Mouse (Mus musculus) intestine, postnatal 0 days (tissue): Measurements from ENCODE around the gene Rps4x. TPM values are rescaled to one million over a fixed set of nuclear protein-coding genes. Genes with fewer than 3 reads are reported as not detected.

ENCODE experiments used
- ATAC-seq: fragments of 200-750 bp; cut with Nextera tagmentation; 2 replicates; pipeline ENCODE4 v1.8.0; 2017; ENCODE audit warnings: mild to moderate bottlenecking, moderate TSS enrichment, moderate library complexity
- H3K27ac ChIP-seq: fragments of 300-500 bp; sonication (generic); 2 replicates; pipeline ENCODE4 v1.5.1; 2014; ENCODE audit warnings: mild to moderate bottlenecking, low read depth, low read length, moderate library complexity
- H3K27me3 ChIP-seq: fragments of 300-500 bp; sonication (generic); replicated peaks from 2 replicates; pipeline ENCODE4 v1.6.1; 2014; ENCODE audit warnings: low read length, mixed read lengths; ENCODE audit not compliant: control insufficient read depth, insufficient read depth
- H3K36me3 ChIP-seq: fragments of 300-500 bp; sonication (generic); 2 replicates; pipeline ENCODE4 v1.6.1; 2014; ENCODE audit warnings: mild to moderate bottlenecking, moderate library complexity; ENCODE audit not compliant: control insufficient read depth, insufficient read depth
- H3K4me1 ChIP-seq: fragments of 300-500 bp; sonication (generic); replicated peaks from 2 replicates; pipeline ENCODE4 v1.6.1; 2014; ENCODE audit warnings: antibody characterized with exemption, low read length, mixed read lengths; ENCODE audit not compliant: control insufficient read depth, insufficient read depth
- H3K4me2 ChIP-seq: fragments of 300-500 bp; sonication (generic); replicated peaks from 2 replicates; pipeline ENCODE4 v1.6.1; 2014; ENCODE audit warnings: low read depth, mild to moderate bottlenecking, moderate library complexity
- H3K4me3 ChIP-seq: fragments of 300-500 bp; sonication (generic); 2 replicates; pipeline ENCODE4 v1.5.1; 2014; ENCODE audit warnings: low read depth, low read length
- H3K9ac ChIP-seq: fragments of 300-500 bp; sonication (generic); 2 replicates; pipeline ENCODE4 v1.6.1; 2014; ENCODE audit warnings: mild to moderate bottlenecking, low read depth, low read length
- H3K9me3 ChIP-seq: fragments of 300-500 bp; sonication (generic); 2 replicates; pipeline ENCODE4 v1.6.1; 2016; ENCODE audit warnings: mixed run types; ENCODE audit not compliant: control insufficient read depth
- CTCF ChIP-seq: sonication (generic); IDR thresholded peaks from 2 replicates; pipeline ENCODE4 v1.5.1; 2016; ENCODE audit warnings: low read depth, mild to moderate bottlenecking, control low read depth, antibody characterized with exemption, moderate library complexity
- WGBS: fragments of 180-500 bp; shearing (Covaris S2); extraction: QIAGEN DNeasy Blood & Tissue Kit; methylation state at CpG from one replicate; pipeline ENCODE4 v1.1.7; 2014; 5-methylcytosine and 5-hydroxymethylcytosine counted together
- polyA plus RNA-seq: library from polyadenylated mRNA; unstranded; fragments of >200 nt; fragmentation: Nextera tagmentation; extraction: Ambion mirVana; gene quantifications from 2 replicates; pipeline ENCODE4 v1.2.1, GENCODE M21; 2015

The Rps4x gene
- polyA plus RNA-seq, 1 experiment from 2014 or later, result 448 TPM

DNA sequence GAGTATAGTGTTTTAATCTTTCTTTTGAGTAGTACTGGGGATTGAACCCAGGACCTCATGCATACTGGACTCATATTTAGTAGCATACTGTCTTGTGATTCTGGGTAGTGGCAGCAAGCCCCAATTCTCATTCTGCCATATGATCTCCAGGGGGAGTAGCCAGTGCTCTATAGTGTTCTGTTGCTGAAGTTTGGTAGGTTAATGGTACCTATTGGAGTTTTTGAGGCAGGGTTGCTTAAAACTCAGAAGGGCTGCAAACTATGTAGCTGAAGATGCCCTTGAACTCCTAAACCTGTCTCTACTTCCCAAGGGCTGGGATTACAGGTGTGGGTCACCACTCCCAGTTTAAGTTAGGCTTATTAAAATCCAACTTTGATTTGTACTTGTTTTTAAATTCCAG lies 6.6 kb downstream of the Rps4x start:
- H3K27ac ChIP-seq, result no peak overlapping the region
- H3K4me3 ChIP-seq, result no peak overlapping the region
- no peak for ATAC-seq
- H3K4me1 ChIP-seq, result no peaks in the 10 kb centered on the region
- no peaks in the 10 kb centered on the region for H3K27me3 ChIP-seq
- no peak overlapping the region for H3K4me2 ChIP-seq
- TF ChIP-seq CTCF, result no peak
- H3K9me3 ChIP-seq, result no peaks in the 10 kb centered on the region
- no peak overlapping the region for H3K9ac ChIP-seq
- H3K36me3 ChIP-seq, result peaks cover 5% of the 10 kb centered on the region; the same call in 1 of the 2 replicates

DNA sequence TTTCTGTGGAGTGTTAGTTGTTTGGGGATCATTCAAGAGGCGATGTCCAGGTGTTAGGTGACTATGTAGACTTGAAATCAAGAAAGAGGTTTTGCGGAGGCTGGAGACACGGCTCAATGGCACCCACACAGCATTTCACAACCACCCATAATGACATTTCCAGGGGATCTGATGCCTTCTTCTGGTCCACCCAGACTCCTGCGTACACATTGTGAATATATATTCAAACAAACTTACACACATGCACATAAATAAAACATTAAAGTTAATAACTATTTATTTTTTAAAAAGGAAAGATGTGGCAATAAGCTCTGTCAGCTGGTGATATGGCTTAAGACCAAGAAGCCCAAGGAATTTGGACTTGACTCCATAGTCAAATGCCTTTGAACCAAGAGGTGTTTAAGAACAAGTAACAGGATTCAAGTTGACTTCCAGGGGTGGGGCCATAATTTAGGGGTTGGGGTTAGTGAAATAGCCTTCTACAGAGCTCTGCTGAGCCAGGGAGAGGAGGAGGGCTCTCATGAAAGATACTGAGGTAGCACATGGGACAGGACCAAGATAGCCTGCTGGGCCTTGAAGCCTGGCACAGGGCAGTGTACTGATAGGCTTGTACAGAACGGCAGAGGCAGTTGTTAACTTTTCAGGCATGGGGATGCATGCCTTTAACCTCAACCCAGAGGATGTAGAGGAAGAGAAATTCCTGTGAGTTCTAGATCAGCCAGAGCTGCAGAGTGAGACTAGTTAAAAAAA lies 13.5 kb downstream of the Rps4x start:
- Histone ChIP-seq H3K4me2 (no peak overlapping the region), H3K9me3 (no peaks in the 10 kb centered on the region), H3K27me3 (0 out of 2 replicates have a peak, but pooled peaks cover 4% of the 10 kb centered on the region), H3K36me3 (no peaks in the 10 kb centered on the region), H3K4me1 (no peaks in the 10 kb centered on the region), H3K4me3 (no peak overlapping the region), H3K9ac (no peak overlapping the region), H3K27ac (no peak overlapping the region)
- no peak for TF ChIP-seq CTCF
- ATAC-seq, result no peak
- WGBS, result 85% methylated on average over 5 of the region's 5 CpGs

DNA sequence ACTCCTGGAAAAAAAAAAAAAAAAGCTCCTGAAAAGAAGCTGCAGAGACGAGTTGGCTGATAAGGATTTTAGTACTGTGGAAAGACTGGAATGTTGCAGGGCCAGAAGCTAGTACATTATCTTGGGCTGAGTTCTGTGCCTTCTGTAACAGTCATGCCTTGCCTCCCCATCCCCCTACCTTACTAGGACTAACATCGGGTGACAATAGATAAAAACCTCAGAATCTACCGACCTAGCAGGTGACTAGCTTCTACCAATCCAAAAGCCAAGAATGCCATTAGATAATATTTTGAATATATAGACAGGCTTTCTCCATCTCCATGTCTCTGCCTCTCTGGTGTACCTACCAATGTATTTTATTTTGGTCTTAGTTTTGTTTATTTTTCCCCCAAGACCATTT lies 18.3 kb downstream of the Rps4x start:
- 0 out of 2 replicates have a peak, but pooled peaks cover 4% of the 10 kb centered on the region for H3K27me3 ChIP-seq
- ATAC-seq, result no peak
- WGBS, result 42% methylated on average over 3 of the region's 3 CpGs
- no peaks in the 10 kb centered on the region for H3K9me3 ChIP-seq
- H3K36me3 ChIP-seq, result no peaks in the 10 kb centered on the region
- H3K9ac ChIP-seq, result no peak overlapping the region
- no peak overlapping the region for H3K4me3 ChIP-seq
- H3K4me2 ChIP-seq, result no peak overlapping the region
- H3K4me1 ChIP-seq, result no peaks in the 10 kb centered on the region
- no peak for TF ChIP-seq CTCF
- no peak overlapping the region for H3K27ac ChIP-seq

DNA sequence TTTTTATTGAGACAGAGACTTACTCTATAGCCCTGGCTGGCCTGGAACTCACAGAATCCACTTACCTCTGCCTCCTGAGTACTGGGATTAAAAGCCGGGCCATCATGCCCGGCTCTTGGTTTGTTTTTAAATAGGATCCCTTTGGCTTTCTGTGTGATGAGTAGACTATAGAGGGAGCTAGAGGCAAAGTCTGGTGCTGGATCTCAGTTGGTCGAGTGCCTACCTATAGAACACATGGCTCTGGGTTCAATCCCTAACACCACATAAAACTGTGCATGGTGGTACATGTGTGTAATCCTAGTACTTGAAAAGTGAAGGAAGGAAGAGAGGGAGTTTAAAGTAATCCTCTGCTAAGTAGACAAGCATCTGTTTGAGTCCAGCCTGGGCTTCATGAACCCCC lies 19.1 kb downstream of the Rps4x start:
- no peak overlapping the region for H3K4me2 ChIP-seq
- no peak overlapping the region for H3K4me3 ChIP-seq
- 51% methylated on average over 3 of the region's 3 CpGs for WGBS
- no peak for ATAC-seq
- 0 out of 2 replicates have a peak, but pooled peaks have one; percentile 13 for TF ChIP-seq CTCF
- no peak overlapping the region for H3K9ac ChIP-seq
- no peaks in the 10 kb centered on the region for H3K4me1 ChIP-seq
- H3K9me3 ChIP-seq, result no peaks in the 10 kb centered on the region
- H3K36me3 ChIP-seq, result no peaks in the 10 kb centered on the region
- 0 out of 2 replicates have a peak, but pooled peaks cover 4% of the 10 kb centered on the region for H3K27me3 ChIP-seq
- H3K27ac ChIP-seq, result no peak overlapping the region

DNA sequence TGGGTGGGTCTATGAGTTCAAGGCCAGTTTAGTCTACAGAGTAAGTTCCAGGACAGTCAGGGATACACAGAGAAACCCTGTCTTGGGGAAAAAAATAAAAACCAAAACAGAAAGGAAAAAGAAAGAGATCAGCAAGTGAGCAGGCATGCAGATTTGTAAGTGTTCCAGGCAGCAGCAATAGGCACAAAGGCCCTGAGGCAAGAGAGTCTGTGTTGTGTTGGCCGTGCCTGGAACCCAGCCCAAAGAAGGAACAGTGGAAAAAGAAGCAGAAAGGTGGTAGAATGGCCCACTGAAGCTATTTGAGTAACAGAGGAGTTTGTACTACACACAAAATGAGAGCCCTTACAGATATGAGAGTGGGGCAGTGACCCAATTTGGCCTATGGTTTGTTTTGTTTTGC lies 19.5 kb downstream of the Rps4x start:
- no peak overlapping the region for H3K27ac ChIP-seq
- no peaks in the 10 kb centered on the region for H3K9me3 ChIP-seq
- WGBS, result 68% methylated on average over 1 of the region's 1 CpGs
- no peak overlapping the region for H3K9ac ChIP-seq
- no peak for ATAC-seq
- H3K27me3 ChIP-seq, result 0 out of 2 replicates have a peak, but pooled peaks cover 4% of the 10 kb centered on the region
- no peak overlapping the region for H3K4me2 ChIP-seq
- H3K4me1 ChIP-seq, result no peaks in the 10 kb centered on the region
- TF ChIP-seq CTCF, result no peak
- H3K36me3 ChIP-seq, result no peaks in the 10 kb centered on the region
- no peak overlapping the region for H3K4me3 ChIP-seq

DNA sequence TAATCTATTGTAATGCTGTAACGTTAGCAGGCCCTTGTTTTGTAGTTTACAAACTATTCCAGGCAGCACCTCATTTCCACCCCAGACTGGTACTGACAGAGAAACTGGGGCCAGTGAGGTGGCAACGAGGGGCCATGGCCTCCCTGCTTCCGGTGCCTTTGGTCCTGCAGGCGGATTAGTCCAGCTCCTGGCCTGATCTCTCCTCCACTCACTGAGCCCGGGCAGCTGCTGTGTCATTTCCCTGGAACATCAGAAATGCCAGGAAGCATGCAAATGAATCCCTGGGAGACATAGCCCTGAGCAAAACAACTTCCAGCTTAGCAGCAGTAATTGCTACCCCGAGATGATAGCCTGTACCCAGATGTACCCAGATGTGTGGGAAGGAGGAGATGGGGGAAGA lies 22.2 kb downstream of the Rps4x start:
- TF ChIP-seq CTCF, result no peak
- Histone ChIP-seq H3K27ac (no peak overlapping the region), H3K4me1 (no peaks in the 10 kb centered on the region), H3K9ac (no peak overlapping the region), H3K4me2 (no peak overlapping the region), H3K9me3 (no peaks in the 10 kb centered on the region), H3K36me3 (no peaks in the 10 kb centered on the region), H3K4me3 (no peak overlapping the region), H3K27me3 (no peaks in the 10 kb centered on the region)
- 63% methylated on average over 6 of the region's 6 CpGs for WGBS
- ATAC-seq, result no peak
